Mouse (Mus musculus): ENCODE results near the gene Scn4a.
"Not testable (repeated sequence)": the region's sequence is repeated elsewhere in the genome, so short reads cannot be mapped to it uniquely, and the experiment has no call there.

Scn4a gene

DNA sequence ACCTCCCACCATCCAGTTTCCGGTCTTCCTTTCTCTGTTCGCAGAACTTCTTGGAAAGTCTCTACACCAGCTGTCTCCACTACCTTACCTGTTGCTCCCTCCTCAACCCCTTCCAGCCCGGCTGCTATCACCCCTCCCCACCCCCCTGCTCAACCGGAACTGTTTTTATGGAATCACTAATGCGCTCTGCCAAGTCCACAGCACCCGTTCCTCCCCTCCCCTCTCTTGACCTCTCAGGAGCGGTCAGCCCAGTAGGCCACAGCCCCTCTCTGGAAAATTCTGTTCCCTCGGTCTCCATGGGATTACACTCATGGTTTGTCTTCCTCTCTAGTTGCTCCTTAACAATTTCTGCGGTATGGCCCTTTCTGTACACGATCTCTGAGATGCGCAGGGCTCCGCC, at the start of gene Scn4a:
TSS of gene Scn4a (minus strand) at position 101 of the 400 bp plus-strand sequence.
- no peak for DNase-seq (ENCODE audit: low spot score)

DNA sequence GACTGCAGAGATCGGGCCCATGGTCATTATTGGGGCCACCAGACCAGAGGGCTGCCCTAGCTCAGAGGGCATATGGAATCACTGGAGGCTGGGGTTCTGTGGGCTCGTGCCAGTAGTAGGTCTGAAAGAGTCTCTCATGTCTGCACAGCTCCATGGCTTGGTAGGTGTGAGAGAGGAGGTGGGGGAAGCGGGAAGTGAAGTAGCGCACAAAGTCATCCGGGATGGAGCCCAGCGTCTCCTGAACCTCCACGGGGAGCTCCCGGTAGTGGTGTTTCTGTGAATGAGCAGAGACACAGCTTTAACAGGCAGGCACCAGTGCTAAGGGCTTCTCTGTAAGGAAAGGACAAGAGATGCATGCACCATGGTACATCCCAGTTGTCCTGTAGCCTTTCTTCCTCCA, 45.4 kb upstream of the Scn4a start:
- no peak for DNase-seq (ENCODE audit: low spot score)

- no peak for DNase-seq (ENCODE audit: low spot score)
These were observed 44.6 kb upstream of the Scn4a start for GRCm38 (mm10) chr11:106397656-106398055.

DNA sequence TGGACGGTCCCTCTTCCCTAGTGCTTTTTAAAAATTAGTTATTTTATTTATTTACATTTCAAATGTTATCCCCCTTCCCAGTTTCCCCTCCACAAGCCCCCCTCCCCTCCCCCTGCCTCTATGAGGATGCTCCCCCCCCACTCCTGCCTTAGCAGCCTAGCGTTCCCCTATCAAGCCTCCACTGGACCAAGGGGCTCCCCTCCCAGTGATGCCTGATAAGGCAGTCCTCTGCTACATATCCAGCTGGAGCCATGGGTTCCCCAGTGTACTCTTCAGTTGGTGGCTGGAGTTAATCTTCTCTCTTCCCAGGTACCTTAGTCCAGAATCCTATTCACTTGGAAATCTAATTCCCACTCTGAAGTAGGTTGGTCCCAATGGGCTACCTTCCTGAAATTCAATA, 41.0 kb upstream of the Scn4a start:
- not testable (repeated sequence) for DNase-seq (ENCODE audit: low spot score)

DNA sequence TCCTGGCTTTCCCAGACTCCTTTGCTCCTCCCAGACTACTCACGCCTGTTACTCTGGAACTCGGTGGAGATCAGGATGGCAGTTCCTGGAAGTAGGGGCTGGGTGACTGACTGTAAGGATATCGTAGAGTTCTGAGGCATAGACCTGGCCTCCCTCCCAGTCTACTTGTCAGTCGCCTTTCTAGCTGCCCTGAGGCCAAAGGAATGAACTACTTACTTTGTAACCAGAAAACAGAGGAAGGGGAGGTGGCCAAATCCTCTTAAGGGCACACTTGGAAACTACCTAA, 40.2 kb upstream of the Scn4a start:
- no peak for DNase-seq (ENCODE audit: low spot score)

DNA sequence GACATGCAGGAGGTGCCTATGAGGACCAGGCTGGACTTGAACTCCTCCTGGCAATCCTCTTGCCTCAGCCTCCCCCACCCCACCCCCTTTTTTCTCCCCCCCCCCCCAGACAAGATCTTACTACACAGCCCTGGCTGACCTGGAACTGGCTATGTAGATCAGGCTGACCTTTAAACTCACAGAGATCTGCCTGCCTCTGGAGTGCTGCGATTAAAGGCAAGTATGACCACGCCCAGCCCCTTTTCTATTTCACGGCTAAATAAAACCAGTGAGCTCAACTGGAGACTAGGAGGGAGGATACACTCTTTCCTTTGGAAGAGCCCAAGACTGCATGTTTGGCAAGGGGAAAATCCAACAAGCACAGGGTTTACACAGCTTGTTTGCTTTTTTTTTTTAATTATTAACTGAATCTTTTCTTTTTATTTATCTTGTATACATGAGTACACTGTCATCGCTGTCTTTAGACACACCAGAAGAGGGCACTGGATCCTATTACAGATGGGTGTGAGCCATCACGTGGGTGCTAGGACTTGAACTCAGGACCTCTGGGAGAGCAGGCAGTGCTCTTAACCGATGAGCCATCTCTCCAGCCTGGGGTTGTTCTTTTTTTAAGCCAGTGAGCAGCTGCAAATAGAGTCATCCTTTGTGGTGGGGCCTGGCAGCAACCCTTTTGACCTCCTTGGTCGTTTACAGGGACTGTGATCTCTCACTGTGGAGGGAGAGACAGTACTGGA, 39.7 kb upstream of the Scn4a start:
- no peak for DNase-seq (ENCODE audit: low spot score)

DNA sequence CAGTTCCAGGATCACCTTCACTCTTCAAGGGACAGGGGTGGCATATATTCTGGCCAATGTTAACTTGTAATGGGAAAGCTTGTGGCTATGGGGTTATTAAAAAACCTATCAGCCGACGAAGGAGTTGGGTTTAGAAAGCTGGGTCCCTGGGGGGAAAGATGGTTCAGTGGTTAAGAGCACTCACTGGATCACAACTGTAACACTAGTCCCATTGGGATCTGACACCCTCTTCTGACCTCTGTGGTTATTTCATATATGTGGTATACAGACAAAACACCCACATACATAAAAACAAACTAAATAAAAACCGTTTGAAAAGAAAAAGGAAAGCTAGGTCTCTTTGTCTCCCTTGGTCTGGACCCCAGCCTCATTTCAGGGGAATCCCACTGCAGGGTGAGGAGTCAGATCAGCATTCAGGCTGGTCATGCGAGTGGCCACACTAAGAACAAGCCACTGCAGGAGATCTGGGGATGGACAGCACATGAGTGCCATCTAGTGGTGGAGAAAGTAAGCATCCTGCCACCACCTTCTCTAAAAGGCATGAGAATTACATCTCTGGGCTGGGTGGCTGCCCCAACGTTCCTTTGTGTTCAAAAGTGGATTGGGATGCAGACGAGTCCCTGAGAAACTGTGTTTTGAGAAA, 38.6 kb upstream of the Scn4a start:
- peak; percentile 80 for DNase-seq (ENCODE audit: low spot score)

DNA sequence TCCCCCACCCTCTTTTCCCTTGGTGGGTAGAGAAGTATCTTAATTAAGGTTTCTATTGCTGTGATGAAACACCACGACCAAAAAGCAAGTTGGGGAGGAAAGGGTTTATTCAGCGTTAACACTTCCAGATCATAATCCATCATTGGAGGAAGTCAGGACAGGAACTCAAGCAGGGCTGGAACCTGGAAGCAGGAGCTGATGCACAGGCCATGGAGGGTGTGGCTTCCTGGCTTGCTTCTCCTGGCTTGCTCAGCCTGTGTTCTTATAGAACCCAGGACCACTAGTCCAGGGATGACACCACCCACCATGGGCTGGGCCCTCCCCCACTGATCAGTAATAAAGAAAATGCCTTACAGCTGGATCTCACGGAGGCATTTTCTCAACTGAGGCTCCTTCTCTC, 37.7 kb upstream of the Scn4a start:
- DNase-seq (ENCODE audit: low spot score), result no peak

- no peak for DNase-seq (ENCODE audit: low spot score)
These were observed 36.5 kb upstream of the Scn4a start for GRCm38 (mm10) chr11:106389611-106390010.

- no peak for DNase-seq (ENCODE audit: low spot score)
These were observed 34.7 kb upstream of the Scn4a start, which contains the start of gene Icam2 for GRCm38 (mm10) chr11:106387791-106388216. Gene Icam2 (minus strand): TSS chr11:106388075.

DNA sequence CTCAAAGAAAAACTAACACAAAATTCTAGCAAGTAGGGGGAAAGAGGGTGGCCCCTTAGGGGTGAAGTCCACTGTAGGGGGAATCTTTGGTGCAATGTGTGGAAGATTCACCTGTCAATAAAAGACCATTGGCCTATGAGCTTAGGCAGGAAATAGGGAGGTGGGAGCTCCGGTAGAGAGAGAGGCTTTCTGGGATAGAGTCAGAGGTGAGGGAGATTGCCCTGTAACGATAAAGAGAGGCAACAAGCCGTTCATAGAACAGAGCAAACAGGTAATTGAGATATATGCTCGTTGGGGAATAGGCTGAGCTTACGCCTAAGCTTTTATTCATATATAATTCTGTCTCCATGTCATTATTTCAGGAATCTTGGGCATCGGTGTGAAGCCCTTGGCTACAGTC, 33.9 kb upstream of the Scn4a start:
- no peak for DNase-seq (ENCODE audit: low spot score)

DNA sequence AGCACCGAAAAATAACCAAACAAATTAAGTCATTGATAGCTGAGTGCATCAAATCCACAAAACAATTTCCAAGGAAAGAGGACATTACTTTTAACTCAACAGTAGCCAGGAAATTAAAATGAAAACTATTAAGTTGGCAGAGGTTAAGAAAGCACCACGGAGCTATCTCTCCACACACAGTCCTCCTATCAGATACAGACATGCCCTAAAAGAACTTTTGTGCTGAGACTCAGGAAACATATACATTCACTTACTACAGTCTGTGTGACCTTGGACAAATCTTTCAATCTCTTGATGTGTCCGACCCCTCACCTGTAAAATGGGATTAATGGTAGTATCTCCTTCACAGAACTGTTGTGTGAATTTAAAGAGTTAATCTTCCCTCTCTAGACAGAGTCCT, 33.3 kb upstream of the Scn4a start:
- no peak for DNase-seq (ENCODE audit: low spot score)

- no peak for DNase-seq (ENCODE audit: low spot score)
These were observed 30.1 kb upstream of the Scn4a start for GRCm38 (mm10) chr11:106383051-106383790.

- DNase-seq (ENCODE audit: low spot score), result no peak
These were observed 29.3 kb upstream of the Scn4a start for GRCm38 (mm10) chr11:106382424-106382823.

DNA sequence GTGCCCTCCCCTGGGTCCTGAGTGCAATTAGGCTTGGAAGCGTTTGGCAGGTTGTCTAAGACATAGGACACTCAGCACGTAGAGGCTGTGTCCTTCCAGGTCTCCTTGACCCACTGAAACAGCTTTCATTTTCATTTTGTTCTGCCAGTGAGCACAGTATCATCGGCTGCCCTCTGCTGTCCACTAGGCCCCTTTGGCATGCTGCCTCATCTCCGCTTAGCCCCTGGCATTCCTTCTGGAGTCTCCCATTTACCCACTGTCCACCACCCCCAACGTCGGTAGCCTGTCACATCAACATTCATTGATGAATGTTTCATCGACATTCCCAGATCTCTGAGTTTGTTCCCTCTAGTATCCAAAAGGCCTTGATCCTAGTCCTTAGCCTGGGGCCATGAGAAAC, 28.8 kb upstream of the Scn4a start:
- DNase-seq (ENCODE audit: low spot score), result no peak

- DNase-seq (ENCODE audit: low spot score), result no peak
These were observed 27.9 kb upstream of the Scn4a start for GRCm38 (mm10) chr11:106381011-106381410.

GRCm38 (mm10) chr11:106374979-106375378, 21.9 kb upstream of the Scn4a start:
- no peak for DNase-seq (ENCODE audit: low spot score)

DNA sequence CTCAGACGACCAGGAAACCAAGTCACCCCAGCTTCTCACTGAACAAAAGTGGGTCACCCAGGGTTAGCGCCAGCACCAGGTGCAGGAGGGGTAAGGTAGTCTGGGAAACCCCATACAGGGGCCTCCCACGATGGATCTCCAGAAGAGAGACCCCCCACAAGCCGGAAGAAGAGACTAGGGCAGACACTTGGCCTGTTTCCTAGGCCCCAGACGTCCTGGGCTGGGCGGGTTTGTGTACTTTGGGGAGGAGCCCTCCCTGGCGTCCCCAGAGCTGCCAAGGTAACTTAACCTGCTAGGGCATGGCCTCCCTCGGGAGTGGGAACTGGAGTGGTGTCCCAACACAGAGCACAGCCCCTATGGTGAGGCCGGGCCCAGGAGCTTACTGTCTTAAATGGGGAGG, 21.5 kb upstream of the Scn4a start:
- DNase-seq (ENCODE audit: low spot score), result no peak

GRCm38 (mm10) chr11:106373998-106374397, 20.9 kb upstream of the Scn4a start:
- no peak for DNase-seq (ENCODE audit: low spot score)

GRCm38 (mm10) chr11:106366316-106366715, 13.2 kb upstream of the Scn4a start:
- DNase-seq (ENCODE audit: low spot score), result peak; percentile 85

DNA sequence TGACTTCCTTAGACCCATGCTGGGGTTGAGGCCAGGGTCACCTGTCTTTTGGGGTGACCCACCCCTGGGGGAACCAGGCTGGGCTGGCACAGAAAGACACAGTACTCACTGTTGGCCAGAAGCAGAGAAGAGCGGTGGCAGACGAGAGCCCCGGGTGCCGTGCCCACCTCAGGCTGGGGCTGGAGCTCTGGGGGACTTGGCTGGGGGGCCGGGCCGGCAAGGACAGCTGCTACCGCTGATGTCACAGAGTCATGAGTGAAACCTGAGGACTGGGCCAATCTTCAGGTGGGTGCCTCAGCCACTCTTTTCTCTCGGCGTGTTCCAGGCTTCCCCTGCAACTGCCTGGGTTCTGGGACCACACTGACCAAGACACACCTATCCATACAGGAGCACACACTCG, 12.3 kb upstream of the Scn4a start, which contains the start of gene Prr29:
TSS of gene Prr29 (plus strand) at position 107 of the 400 bp plus-strand sequence.
- DNase-seq (ENCODE audit: low spot score), result no peak

DNA sequence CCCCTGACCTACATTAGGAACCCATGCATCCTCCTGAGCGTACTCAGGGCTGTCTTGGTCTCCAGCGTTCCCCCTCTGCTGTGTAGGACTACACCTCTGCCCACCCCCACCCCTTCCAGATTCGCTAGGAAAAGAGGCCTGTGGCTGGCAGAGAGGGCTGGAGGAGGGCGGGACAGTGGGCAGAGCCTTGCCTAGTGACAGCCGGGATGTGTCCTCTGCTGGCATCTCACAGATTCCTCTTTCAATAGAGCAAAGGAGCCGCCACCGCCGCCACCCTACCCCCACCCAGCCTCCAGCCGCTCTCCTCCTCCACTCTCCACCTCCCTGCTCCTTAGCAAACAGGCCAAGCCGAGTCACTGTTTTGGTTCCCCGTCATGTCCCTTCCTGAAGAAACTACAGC, 11.6 kb upstream of the Scn4a start:
- DNase-seq (ENCODE audit: low spot score), result no peak

- DNase-seq (ENCODE audit: low spot score), result no peak
These were observed 6.3 kb upstream of the Scn4a start for GRCm38 (mm10) chr11:106359350-106359749.
